Mouse (Mus musculus) ES-E14 (cell line): ENCODE results near the gene Mettl24.

ENCODE experiments used
- CHD2 ChIP-seq: IDR thresholded peaks from 2 replicates; pipeline ENCODE4 v1.6.1; 2014; ENCODE audit warnings: mild to moderate bottlenecking, low read depth, low read length, inconsistent platforms
- HCFC1 ChIP-seq: IDR thresholded peaks from 2 replicates; pipeline ENCODE4 v1.6.1; 2012; ENCODE audit warnings: low read length, inconsistent platforms, borderline replicate concordance; ENCODE audit not compliant: insufficient read depth
- MAFK ChIP-seq: IDR thresholded peaks from 2 replicates; pipeline ENCODE4 v1.6.1; 2014; ENCODE audit warnings: mild to moderate bottlenecking, low read depth, low read length, inconsistent platforms; ENCODE audit not compliant: insufficient read depth
- ZC3H11A ChIP-seq: IDR thresholded peaks from 2 replicates; pipeline ENCODE4 v1.6.1; 2012; ENCODE audit warnings: low read depth, mild to moderate bottlenecking, inconsistent platforms, low read length, borderline replicate concordance
- ZNF384 ChIP-seq: IDR thresholded peaks from 2 replicates; pipeline ENCODE4 v1.6.1; 2012; ENCODE audit warnings: low read depth, low read length, inconsistent platforms

DNA sequence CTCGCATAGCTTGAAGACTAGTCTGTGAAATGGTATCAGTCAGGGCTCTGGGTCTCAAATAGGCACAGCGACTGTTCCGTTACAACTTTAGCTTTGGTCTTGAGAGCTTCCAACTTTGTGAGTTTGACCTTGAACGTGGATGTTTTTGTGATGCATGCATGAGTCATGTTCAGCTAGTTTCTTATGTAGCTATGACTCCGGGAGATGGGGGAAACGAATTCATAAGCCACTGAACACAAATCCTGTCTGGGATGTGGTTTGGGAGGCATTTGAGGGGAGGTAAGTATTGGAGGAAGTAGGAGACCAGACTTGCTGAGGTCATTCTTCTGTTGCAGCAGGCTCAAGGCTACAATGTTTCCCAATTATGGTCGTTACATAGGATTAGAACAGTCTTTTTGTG, 7.2 kb upstream of the Mettl24 start:
- TF ChIP-seq MAFK: no peak
- TF ChIP-seq HCFC1: no peak
- TF ChIP-seq ZC3H11A: no peak
- TF ChIP-seq ZNF384: no peak
- no peak for TF ChIP-seq CHD2
